Mouse (Mus musculus) liver, adult 2 months (tissue): ENCODE data around the gene Def6.

Source experiments
- CTCF ChIP-seq: fragments of 200-500 bp; IDR thresholded peaks from 2 replicates; pipeline ENCODE4 v1.5.1; 2011; ENCODE audit warnings: low read depth, low read length, control low read depth
- POLR2A ChIP-seq: fragments of 200-500 bp; IDR thresholded peaks from 2 replicates; pipeline ENCODE4 v1.6.1; 2011; ENCODE audit warnings: low read length, control low read depth; ENCODE audit not compliant: insufficient read depth; ENCODE audit errors: extremely low read depth

GRCm38 (mm10) chr17:28253216-28253615 lies 45.6 kb downstream of the Def6 start:
- TF ChIP-seq CTCF (no peak), POLR2A (no peak)
